Mouse (Mus musculus) embryonic facial prominence, embryonic 12.5 days (tissue): ENCODE results near the gene Atf2. TPM values are rescaled to one million over a fixed set of nuclear protein-coding genes. Genes with fewer than 3 reads are reported as not detected.

Experiments
- ATAC-seq: fragments of 200-750 bp; cut with Nextera tagmentation; 2 replicates; pipeline ENCODE4 v1.8.0; 2017; ENCODE audit not compliant: insufficient number of reproducible peaks, insufficient read depth, low FRiP score, low TSS enrichment
- H3K27ac ChIP-seq: fragments of 300-500 bp; sonication (generic); 2 replicates; pipeline ENCODE4 v1.5.1; 2016; ENCODE audit warnings: mild to moderate bottlenecking
- H3K27me3 ChIP-seq: fragments of 300-500 bp; sonication (generic); 2 replicates; pipeline ENCODE4 v1.6.1; 2016; ENCODE audit warnings: mild to moderate bottlenecking, moderate library complexity
- H3K36me3 ChIP-seq: fragments of 300-500 bp; sonication (generic); 2 replicates; pipeline ENCODE4 v1.6.1; 2016; ENCODE audit warnings: mild to moderate bottlenecking
- H3K4me1 ChIP-seq: fragments of 300-500 bp; sonication (generic); 2 replicates; pipeline ENCODE4 v1.6.1; 2016
- H3K4me2 ChIP-seq: fragments of 300-500 bp; sonication (generic); replicated peaks from 2 replicates; pipeline ENCODE4 v1.6.1; 2016; ENCODE audit warnings: mild to moderate bottlenecking, moderate library complexity
- H3K4me3 ChIP-seq: fragments of 300-500 bp; sonication (generic); 2 replicates; pipeline ENCODE4 v1.5.1; 2016; ENCODE audit warnings: mild to moderate bottlenecking
- H3K9ac ChIP-seq: fragments of 300-500 bp; sonication (generic); 2 replicates; pipeline ENCODE4 v1.6.1; 2016; ENCODE audit warnings: mild to moderate bottlenecking, moderate library complexity
- H3K9me3 ChIP-seq: fragments of 300-500 bp; sonication (generic); 2 replicates; pipeline ENCODE4 v1.6.1; 2016; ENCODE audit warnings: mild to moderate bottlenecking, moderate library complexity
- WGBS: fragments of 180-500 bp; shearing (Covaris S2); methylation state at CpG from one replicate; pipeline ENCODE4 v1.1.7; 2016; 5-methylcytosine and 5-hydroxymethylcytosine counted together
- polyA plus RNA-seq: library from polyadenylated mRNA; unstranded; fragments of >200 nt; fragmentation: Nextera tagmentation; extraction: Ambion mirVana; gene quantifications from 2 replicates; pipeline ENCODE4 v1.2.1, GENCODE M21; 2016

The Atf2 gene
- polyA plus RNA-seq, 1 experiment from 2014 or later = 82.4 TPM

GRCm38 (mm10) chr2:73772945-73773344, 119.5 kb downstream of the Atf2 start:
- H3K27ac ChIP-seq = no peak overlapping the region

GRCm38 (mm10) chr2:73768669-73769068, 123.8 kb downstream of the Atf2 start:
- H3K27me3 ChIP-seq = no peaks in the 10 kb centered on the region
- WGBS = 40% methylated on average over 4 of the region's 4 CpGs
- H3K4me3 ChIP-seq = no peak overlapping the region
- H3K27ac ChIP-seq = no peak overlapping the region
- H3K9me3 ChIP-seq = no peaks in the 10 kb centered on the region
- H3K4me1 ChIP-seq = peaks cover 11% of the 10 kb centered on the region
- no peak overlapping the region for H3K9ac ChIP-seq
- H3K36me3 ChIP-seq = no peaks in the 10 kb centered on the region
- no peak overlapping the region for H3K4me2 ChIP-seq
- ATAC-seq = no peak

More at GRCm38 (mm10) chr2:73772945-73773344, 119.5 kb downstream of the Atf2 start:
- no peaks in the 10 kb centered on the region for H3K9me3 ChIP-seq
- H3K4me1 ChIP-seq = peaks cover 14% of the 10 kb centered on the region
- H3K4me2 ChIP-seq = peak overlapping the region; percentile 53
- WGBS = 33% methylated on average over 1 of the region's 1 CpGs
- H3K27me3 ChIP-seq = no peaks in the 10 kb centered on the region
- H3K9ac ChIP-seq = no peak overlapping the region
- no peak for ATAC-seq
- peak overlapping the region; percentile 10; the same call in 1 of the 2 replicates for H3K4me3 ChIP-seq
- no peaks in the 10 kb centered on the region for H3K36me3 ChIP-seq

Other genes with a start within 250 kb of the Atf2 start
- 31.5 and 35.0 TPM in 2 replicates for gene Chn1, start 117.3 kb downstream of the Atf2 start, polyA plus RNA-seq
- gene Atp5g3, start 18.7 kb upstream of the Atf2 start, polyA plus RNA-seq = 889 and 909 TPM in 2 replicates